Mouse (Mus musculus) B cell, adult 2 months (primary cell): ENCODE data around the gene Gtse1.
"Not testable (repeated sequence)": the region's sequence is repeated elsewhere in the genome, so short reads cannot be mapped to it uniquely, and the experiment has no call there.

Experiments used
- DNase-seq, 2 experiments: peaks; one replicate each; pipeline ENCODE4 v3.0.0; 2022

Gtse1 gene

GRCm38 (mm10) chr15:85859490-85860031 lies at the start of gene Gtse1:
TSS of gene Gtse1 (plus strand) at chr15:85859745.
- DNase-seq, result peak; percentile 88 to 90

- DNase-seq, result no peak
These were observed 49.1 kb upstream of the Gtse1 start for GRCm38 (mm10) chr15:85810462-85810805.

GRCm38 (mm10) chr15:85810806-85811521 lies 48.6 kb upstream of the Gtse1 start:
- peak; percentile 69 to 71 for DNase-seq

- DNase-seq, result peak; percentile 99
These were observed 47.8 kb upstream of the Gtse1 start, which contains the start of gene Cdpf1 for GRCm38 (mm10) chr15:85811535-85812277. TSS of gene Cdpf1 (minus strand) at chr15:85811697.

- DNase-seq, result no peak
These were observed 46.1 kb upstream of the Gtse1 start for GRCm38 (mm10) chr15:85813428-85813827.

GRCm38 (mm10) chr15:85821203-85822010 lies 38.1 kb upstream of the Gtse1 start, which contains the start of gene Pkdrej:
TSS of gene Pkdrej (minus strand) at chr15:85821734.
- DNase-seq, result no peak

- no peak for DNase-seq
These were observed 37.6 kb upstream of the Gtse1 start for GRCm38 (mm10) chr15:85822011-85822359.

- DNase-seq, result no peak
These were observed 32.9 kb upstream of the Gtse1 start for GRCm38 (mm10) chr15:85826676-85827075.

GRCm38 (mm10) chr15:85828071-85828470 lies 31.5 kb upstream of the Gtse1 start:
- DNase-seq, result no peak

- DNase-seq, result no peak
These were observed 30.1 kb upstream of the Gtse1 start for GRCm38 (mm10) chr15:85829470-85829869.

- DNase-seq, result peak; percentile 77 to 78
These were observed 27.5 kb upstream of the Gtse1 start, which contains the start of gene Ttc38 for GRCm38 (mm10) chr15:85831954-85832590. TSS of gene Ttc38 (plus strand) at chr15:85832306.

GRCm38 (mm10) chr15:85832599-85832998 lies 26.9 kb upstream of the Gtse1 start:
- DNase-seq, result no peak

- DNase-seq, result peak; percentile 22 to 29
These were observed 24.2 kb upstream of the Gtse1 start for GRCm38 (mm10) chr15:85835335-85835734.

- DNase-seq, result no peak
These were observed 22.7 kb upstream of the Gtse1 start for GRCm38 (mm10) chr15:85836887-85837286.

- DNase-seq, result peak; percentile 46 to 53
These were observed 18.6 kb upstream of the Gtse1 start for GRCm38 (mm10) chr15:85840983-85841382.

- DNase-seq, result no peak
These were observed 17.7 kb upstream of the Gtse1 start for GRCm38 (mm10) chr15:85841796-85842360.

GRCm38 (mm10) chr15:85845071-85845470 lies 14.5 kb upstream of the Gtse1 start:
- DNase-seq, result no peak

- DNase-seq, result no peak
These were observed 7.7 kb upstream of the Gtse1 start for GRCm38 (mm10) chr15:85851656-85852392.

- no peak for DNase-seq
These were observed 510 bp upstream of the Gtse1 start for GRCm38 (mm10) chr15:85858980-85859489.

GRCm38 (mm10) chr15:85865913-85866312 lies 6.4 kb downstream of the Gtse1 start:
- DNase-seq, result not testable (repeated sequence)

GRCm38 (mm10) chr15:85867696-85868095 lies 8.2 kb downstream of the Gtse1 start:
- DNase-seq, result peak; percentile 81 to 83
